Mouse (Mus musculus) c-Kit-negative CD71-positive TER-119-positive erythroid progenitor cells, embryonic 14.5 days (primary cell): Measurements from ENCODE around the gene Dapk1.

Source experiments
- DNase-seq: peaks from one replicate; pipeline ENCODE4 v3.0.0-alpha.2; 2013; ENCODE audit warnings: low read depth, low spot score

The Dapk1 gene

GRCm38 (mm10) chr13:60691940-60692339 lies 90.2 kb downstream of the Dapk1 start:
- no peak for DNase-seq

- no peak for DNase-seq
These were observed 93.6 kb downstream of the Dapk1 start for GRCm38 (mm10) chr13:60695186-60695980.

- no peak for DNase-seq
These were observed 94.6 kb downstream of the Dapk1 start for GRCm38 (mm10) chr13:60696323-60696722.

GRCm38 (mm10) chr13:60696741-60697140 lies 95.0 kb downstream of the Dapk1 start:
- DNase-seq, result no peak

GRCm38 (mm10) chr13:60698021-60698420 lies 96.3 kb downstream of the Dapk1 start:
- DNase-seq, result no peak

- DNase-seq, result no peak
These were observed 100.0 kb downstream of the Dapk1 start for GRCm38 (mm10) chr13:60701671-60702171.

- no peak for DNase-seq
These were observed 106.1 kb downstream of the Dapk1 start for GRCm38 (mm10) chr13:60707541-60708468.

GRCm38 (mm10) chr13:60709136-60709535 lies 107.4 kb downstream of the Dapk1 start:
- DNase-seq, result no peak

- no peak for DNase-seq
These were observed 109.2 kb downstream of the Dapk1 start for GRCm38 (mm10) chr13:60710963-60711362.

GRCm38 (mm10) chr13:60713537-60713936 lies 111.8 kb downstream of the Dapk1 start:
- no peak for DNase-seq

GRCm38 (mm10) chr13:60716107-60716506 lies 114.4 kb downstream of the Dapk1 start:
- DNase-seq, result no peak

- no peak for DNase-seq
These were observed 115.7 kb downstream of the Dapk1 start for GRCm38 (mm10) chr13:60717421-60717820.

- no peak for DNase-seq
These were observed 117.8 kb downstream of the Dapk1 start for GRCm38 (mm10) chr13:60719581-60719980.

- no peak for DNase-seq
These were observed 121.0 kb downstream of the Dapk1 start for GRCm38 (mm10) chr13:60722763-60723162.

GRCm38 (mm10) chr13:60728276-60729054 lies 126.7 kb downstream of the Dapk1 start:
- DNase-seq, result no peak

- no peak for DNase-seq
These were observed 127.3 kb downstream of the Dapk1 start for GRCm38 (mm10) chr13:60729055-60729402.

- DNase-seq, result no peak
These were observed 128.8 kb downstream of the Dapk1 start for GRCm38 (mm10) chr13:60730587-60730986.

GRCm38 (mm10) chr13:60731001-60731400 lies 129.3 kb downstream of the Dapk1 start:
- DNase-seq, result no peak

- DNase-seq, result no peak
These were observed 133.6 kb downstream of the Dapk1 start for GRCm38 (mm10) chr13:60735306-60735705.

- no peak for DNase-seq
These were observed 134.8 kb downstream of the Dapk1 start for GRCm38 (mm10) chr13:60736421-60737105.
